Mouse (Mus musculus) small intestine, adult 2 months (tissue): ENCODE results near the gene Ppm1a. TPM values are rescaled to one million over a fixed set of nuclear protein-coding genes. Genes with fewer than 3 reads are reported as not detected.

Experiments
- H3K27ac ChIP-seq: fragments of 200-500 bp; 2 replicates; pipeline ENCODE4 v1.5.1; 2012; ENCODE audit warnings: low read depth, low read length, control low read depth, inconsistent platforms; ENCODE audit not compliant: insufficient read depth
- H3K27me3 ChIP-seq: fragments of 200-500 bp; 2 replicates; pipeline ENCODE4 v1.6.1; 2012; ENCODE audit warnings: mild to moderate bottlenecking, moderate library complexity, low read length, inconsistent platforms; ENCODE audit not compliant: control insufficient read depth, insufficient read depth
- H3K36me3 ChIP-seq: fragments of 200-500 bp; 2 replicates; pipeline ENCODE4 v1.6.1; 2012; ENCODE audit warnings: mild to moderate bottlenecking, low read length, control low read depth, inconsistent platforms; ENCODE audit not compliant: control insufficient read depth, insufficient read depth
- H3K4me1 ChIP-seq: fragments of 200-500 bp; 2 replicates; pipeline ENCODE4 v1.6.1; 2012; ENCODE audit warnings: low read length, inconsistent platforms, mixed read lengths; ENCODE audit not compliant: control insufficient read depth, insufficient read depth, insufficient read length
- H3K4me3 ChIP-seq: fragments of 200-500 bp; 2 replicates; pipeline ENCODE4 v1.5.1; 2012; ENCODE audit warnings: low read depth, mild to moderate bottlenecking, control low read depth, inconsistent platforms, low read length, moderate library complexity
- CTCF ChIP-seq: fragments of 200-500 bp; IDR thresholded peaks from 2 replicates; pipeline ENCODE4 v1.5.1; 2012; ENCODE audit warnings: low read depth, mild to moderate bottlenecking, control low read depth, inconsistent platforms, low read length, moderate library complexity, mixed read lengths; ENCODE audit not compliant: insufficient replicate concordance, insufficient read length; ENCODE audit errors: extremely low read depth
- POLR2A ChIP-seq: fragments of 200-500 bp; IDR thresholded peaks from 2 replicates; pipeline ENCODE4 v1.6.1; 2012; ENCODE audit warnings: low read depth, mild to moderate bottlenecking, control low read depth, inconsistent platforms, low read length, moderate library complexity
- WGBS: fragments of 180-500 bp; shearing (Covaris S2); methylation state at CpG from one replicate; pipeline ENCODE4 v1.1.7; 2018; 5-methylcytosine and 5-hydroxymethylcytosine counted together
- polyA plus RNA-seq: library from polyadenylated mRNA; depleted of rRNA; stranded (reverse); fragments of >200 nt; gene quantifications from 2 replicates; pipeline ENCODE4 v1.2.3, GENCODE M21; 2012

Ppm1a gene
- polyA plus RNA-seq, 1 experiment, result 34.7 TPM

DNA sequence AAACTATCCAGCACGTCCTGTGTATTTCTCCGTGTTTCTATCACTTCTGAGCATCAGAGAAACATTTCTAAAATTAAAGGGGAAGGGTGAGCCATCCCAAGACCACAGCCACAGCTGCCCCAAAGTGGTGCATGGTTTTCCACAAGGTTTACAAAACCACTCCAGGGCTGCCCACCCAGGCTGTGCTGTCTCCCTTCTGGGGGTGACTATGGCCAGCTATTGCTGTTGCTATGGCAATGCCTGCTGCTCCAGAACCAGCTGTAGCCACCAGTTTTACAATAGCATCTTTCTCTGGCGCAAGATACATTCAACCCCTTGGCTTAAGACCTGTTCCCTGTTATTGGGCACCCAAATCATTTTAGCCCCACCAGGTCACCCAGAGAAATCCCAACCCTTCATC is 54.3 kb downstream of the Ppm1a start:
- no peaks in the 10 kb centered on the region for H3K4me1 ChIP-seq
- no peak overlapping the region for H3K27ac ChIP-seq
- H3K27me3 ChIP-seq, result no peaks in the 10 kb centered on the region
- H3K36me3 ChIP-seq, result no peaks in the 10 kb centered on the region
- 73% methylated on average over 3 of the region's 3 CpGs for WGBS
- no peak overlapping the region for H3K4me3 ChIP-seq
- no peak for TF ChIP-seq POLR2A
- no peak for TF ChIP-seq CTCF

DNA sequence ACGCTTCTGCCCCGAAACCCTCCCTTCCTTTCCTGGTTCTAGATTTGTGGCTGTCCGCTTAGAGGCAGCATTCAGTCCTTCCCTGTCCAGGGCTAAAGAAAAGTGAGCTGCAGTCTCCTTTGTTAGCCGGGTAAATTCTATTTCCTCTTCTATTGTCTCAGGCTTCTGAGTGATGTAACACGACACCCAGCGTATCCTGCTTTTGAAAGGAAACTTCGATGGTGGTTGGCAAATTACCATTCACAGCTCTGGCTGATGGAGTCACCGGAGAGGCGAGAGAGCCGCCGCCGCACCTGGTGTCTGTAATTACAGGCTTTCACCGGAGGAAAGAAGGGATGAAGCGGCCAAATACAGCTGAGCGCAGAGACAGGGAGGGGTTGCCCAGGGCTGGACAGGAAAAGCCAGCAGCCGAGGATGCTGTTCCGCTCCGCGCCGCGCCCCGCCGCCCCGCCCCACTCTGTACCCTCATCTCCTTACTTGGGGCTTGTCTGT is 63.7 kb downstream of the Ppm1a start:
- peaks cover 4% of the 10 kb centered on the region; the same call in 1 of the 2 replicates for H3K27me3 ChIP-seq
- peaks cover 3% of the 10 kb centered on the region; the same call in 1 of the 2 replicates for H3K4me1 ChIP-seq
- H3K36me3 ChIP-seq, result no peaks in the 10 kb centered on the region
- H3K4me3 ChIP-seq, result peak overlapping the region; percentile 38
- TF ChIP-seq POLR2A, result no peak
- TF ChIP-seq CTCF, result no peak
- 5% methylated on average over 24 of the region's 24 CpGs for WGBS
- no peak overlapping the region for H3K27ac ChIP-seq

DNA sequence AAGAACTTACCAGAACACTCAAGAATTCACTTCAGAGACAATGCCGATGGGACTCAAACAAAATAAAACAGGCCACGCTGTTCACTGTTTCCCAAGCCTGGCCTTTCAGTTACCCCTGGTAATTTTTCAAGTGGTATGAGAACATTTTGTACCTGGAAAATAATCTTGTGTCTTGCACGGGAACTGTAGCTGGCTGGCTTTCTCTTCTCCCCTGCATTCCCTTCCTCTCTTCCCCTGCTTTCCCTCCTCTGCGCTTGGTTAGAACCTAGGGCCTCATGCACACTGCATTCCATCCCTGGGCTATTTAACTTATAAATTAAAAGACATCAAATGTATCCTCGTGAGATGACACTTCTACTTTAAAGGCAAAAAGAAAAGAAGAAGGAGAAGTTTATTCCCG is 64.3 kb downstream of the Ppm1a start:
- H3K4me3 ChIP-seq, result no peak overlapping the region
- H3K27me3 ChIP-seq, result peaks cover 4% of the 10 kb centered on the region; the same call in 1 of the 2 replicates
- TF ChIP-seq CTCF (no peak), POLR2A (no peak)
- peaks cover 3% of the 10 kb centered on the region; the same call in 1 of the 2 replicates for H3K4me1 ChIP-seq
- no peak overlapping the region for H3K27ac ChIP-seq
- no peaks in the 10 kb centered on the region for H3K36me3 ChIP-seq
- 38% methylated on average over 6 of the region's 6 CpGs for WGBS

DNA sequence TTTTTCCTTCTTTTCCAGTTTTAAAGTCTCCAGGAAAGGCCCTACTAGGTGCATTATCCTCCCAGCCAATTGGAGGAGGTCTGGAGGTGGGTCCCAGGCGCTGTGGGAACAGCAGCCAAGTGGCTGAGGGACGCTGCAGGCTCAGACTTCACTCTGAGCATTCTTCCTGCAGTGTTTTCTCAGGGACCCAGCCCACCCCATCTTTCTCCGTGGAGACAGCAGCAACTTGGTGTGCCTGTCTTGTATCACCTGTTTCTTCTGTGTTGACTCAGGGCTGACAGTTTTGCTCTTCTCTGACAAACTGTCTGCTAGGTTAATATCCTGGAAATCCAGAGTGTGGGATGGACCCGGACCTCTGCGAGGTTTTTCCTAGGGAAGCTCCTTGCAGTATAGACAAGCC is 68.4 kb downstream of the Ppm1a start:
- Histone ChIP-seq H3K36me3 (no peaks in the 10 kb centered on the region), H3K4me3 (no peak overlapping the region), H3K27ac (no peak overlapping the region), H3K27me3 (peaks cover 4% of the 10 kb centered on the region; the same call in 1 of the 2 replicates), H3K4me1 (peaks cover 7% of the 10 kb centered on the region)
- 48% methylated on average over 5 of the region's 5 CpGs for WGBS
- TF ChIP-seq POLR2A, result no peak
- no peak for TF ChIP-seq CTCF

DNA sequence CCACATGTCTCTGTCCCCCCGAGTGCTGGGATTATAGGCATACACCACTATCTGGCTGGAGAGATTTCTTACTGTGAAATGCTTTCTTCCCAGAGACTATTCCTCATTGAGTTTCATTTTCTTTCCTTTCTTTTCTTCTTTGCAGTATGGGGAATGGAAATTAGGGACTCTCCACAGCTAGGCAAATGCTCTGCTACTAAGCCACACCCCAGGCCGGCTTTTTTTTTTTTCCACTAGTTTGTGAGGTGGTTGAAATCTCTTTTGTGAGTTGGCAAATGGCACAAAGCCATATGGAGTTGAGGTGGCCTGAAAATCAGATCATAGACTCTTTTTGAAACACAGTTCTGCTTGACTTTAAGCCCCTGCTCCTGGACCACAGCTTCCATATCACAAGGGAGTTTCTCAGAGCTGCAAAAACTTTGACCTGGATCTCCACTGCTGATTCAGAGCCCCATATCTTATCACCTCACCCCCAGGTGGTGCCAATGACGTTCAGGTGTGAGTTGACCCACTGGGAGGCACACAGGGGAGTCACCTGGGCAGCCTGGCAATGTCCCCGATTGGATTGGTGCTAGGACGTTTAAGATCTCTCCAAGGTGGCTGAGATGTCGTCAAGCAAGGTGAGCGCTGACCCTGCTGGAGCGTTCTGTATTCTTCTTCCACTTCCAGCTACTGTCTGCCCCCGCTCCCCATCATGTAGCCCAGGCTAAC is 71.7 kb downstream of the Ppm1a start:
- 50% methylated on average over 9 of the region's 9 CpGs for WGBS
- TF ChIP-seq CTCF (no peak), POLR2A (no peak)
- H3K4me1 ChIP-seq, result peaks cover 10% of the 10 kb centered on the region
- H3K27ac ChIP-seq, result no peak overlapping the region
- no peaks in the 10 kb centered on the region for H3K36me3 ChIP-seq
- no peak overlapping the region for H3K4me3 ChIP-seq
- H3K27me3 ChIP-seq, result peaks cover 4% of the 10 kb centered on the region

DNA sequence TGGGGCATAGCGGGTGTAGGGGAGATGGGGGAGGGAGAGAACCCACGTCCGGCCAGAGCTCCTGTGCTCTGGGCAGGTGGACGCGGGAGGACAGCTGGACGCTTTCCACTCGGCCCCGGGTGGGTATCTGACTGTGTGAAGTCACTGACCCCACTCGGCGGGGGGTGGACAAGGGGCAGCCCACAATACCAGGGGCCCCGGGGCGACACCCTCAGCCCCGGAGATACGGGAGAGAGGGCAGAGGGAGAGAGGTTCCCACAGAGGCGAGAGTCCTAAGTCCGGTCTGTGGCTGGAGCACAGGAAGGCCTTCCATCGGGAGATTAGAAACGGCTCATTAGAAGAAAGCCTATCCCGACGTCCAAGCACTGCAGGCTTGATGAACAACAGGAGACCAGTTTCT is 72.5 kb downstream of the Ppm1a start:
- Histone ChIP-seq H3K36me3 (no peaks in the 10 kb centered on the region), H3K27me3 (peaks cover 4% of the 10 kb centered on the region), H3K4me1 (peaks cover 10% of the 10 kb centered on the region), H3K4me3 (no peak overlapping the region), H3K27ac (no peak overlapping the region)
- TF ChIP-seq CTCF, result no peak
- no peak for TF ChIP-seq POLR2A
- 50% methylated on average over 20 of the region's 20 CpGs for WGBS

DNA sequence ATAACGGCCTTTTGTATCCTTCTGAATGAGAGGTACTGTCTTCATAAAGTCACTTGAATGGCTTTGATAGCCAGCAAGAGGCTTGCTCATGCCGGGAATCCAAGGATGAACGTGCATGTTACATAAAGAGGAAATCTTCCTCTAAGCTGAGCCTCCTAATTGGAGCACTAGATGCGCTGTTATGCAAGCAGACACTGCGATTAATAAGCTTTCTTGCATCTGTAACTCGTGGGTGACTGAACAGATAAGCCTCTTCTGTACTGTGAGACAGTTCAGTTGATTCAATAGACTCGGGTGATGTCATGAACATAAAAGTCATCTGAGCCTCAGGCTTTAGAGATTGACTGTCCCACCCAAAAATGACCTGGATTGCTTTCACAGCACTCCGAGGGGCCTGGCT is 73.1 kb downstream of the Ppm1a start:
- H3K36me3 ChIP-seq, result no peaks in the 10 kb centered on the region
- TF ChIP-seq CTCF, result no peak
- no peak for TF ChIP-seq POLR2A
- H3K27me3 ChIP-seq, result peaks cover 4% of the 10 kb centered on the region
- peaks cover 10% of the 10 kb centered on the region for H3K4me1 ChIP-seq
- WGBS, result 75% methylated on average over 8 of the region's 8 CpGs
- H3K4me3 ChIP-seq, result no peak overlapping the region
- H3K27ac ChIP-seq, result no peak overlapping the region
